Mouse (Mus musculus) kidney, postnatal 25 days (tissue): ENCODE data around the gene Sytl2.
A peak's percentile ranks its signal among the peaks of the same experiment; 100 is the strongest.

Experiments
- DNase-seq, 2 experiments: peaks; one replicate each; pipeline ENCODE4 v3.0.0; 2021; ENCODE audit warnings: mixed read lengths in 2 of 2

The Sytl2 gene

DNA sequence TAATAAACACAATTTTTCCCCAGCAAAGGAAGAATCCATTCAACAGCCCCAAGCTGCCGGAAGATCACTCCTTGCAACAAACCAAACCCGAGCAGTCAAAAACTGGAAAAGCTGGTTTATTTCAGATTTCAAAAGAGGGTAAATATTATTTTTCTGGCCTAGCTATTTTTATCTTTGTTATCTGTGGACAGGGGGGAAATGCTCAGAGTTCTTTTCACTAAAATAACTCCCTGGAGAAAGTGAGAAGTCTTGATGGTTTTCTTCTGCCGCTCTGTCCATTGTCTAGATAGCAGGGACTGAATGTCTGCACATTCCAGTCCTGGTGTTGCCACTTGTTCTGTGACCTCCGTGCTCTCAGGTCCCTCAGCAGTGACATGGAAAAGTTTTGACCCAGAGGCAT is 70.8 kb downstream of the Sytl2 start:
- no peak for DNase-seq

DNA sequence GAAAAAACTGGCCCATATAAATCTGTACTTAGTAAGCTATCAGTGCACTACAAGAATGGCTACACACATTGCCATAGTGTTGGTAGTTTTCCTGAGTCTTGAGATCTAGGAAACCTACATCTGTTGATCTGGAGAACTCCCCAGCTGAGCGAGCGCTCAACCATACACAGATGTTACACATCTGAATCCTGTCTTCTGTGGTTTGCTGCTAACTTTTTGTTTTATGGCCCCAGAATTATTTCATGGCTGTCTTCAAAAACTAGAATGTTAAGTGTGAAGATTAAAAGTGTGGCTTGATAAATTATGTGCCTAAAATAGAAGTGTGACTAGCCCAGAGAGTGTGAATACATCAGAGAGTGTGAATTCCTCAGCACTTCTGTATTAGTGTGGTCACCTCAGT is 82.4 kb downstream of the Sytl2 start:
- DNase-seq: no peak

DNA sequence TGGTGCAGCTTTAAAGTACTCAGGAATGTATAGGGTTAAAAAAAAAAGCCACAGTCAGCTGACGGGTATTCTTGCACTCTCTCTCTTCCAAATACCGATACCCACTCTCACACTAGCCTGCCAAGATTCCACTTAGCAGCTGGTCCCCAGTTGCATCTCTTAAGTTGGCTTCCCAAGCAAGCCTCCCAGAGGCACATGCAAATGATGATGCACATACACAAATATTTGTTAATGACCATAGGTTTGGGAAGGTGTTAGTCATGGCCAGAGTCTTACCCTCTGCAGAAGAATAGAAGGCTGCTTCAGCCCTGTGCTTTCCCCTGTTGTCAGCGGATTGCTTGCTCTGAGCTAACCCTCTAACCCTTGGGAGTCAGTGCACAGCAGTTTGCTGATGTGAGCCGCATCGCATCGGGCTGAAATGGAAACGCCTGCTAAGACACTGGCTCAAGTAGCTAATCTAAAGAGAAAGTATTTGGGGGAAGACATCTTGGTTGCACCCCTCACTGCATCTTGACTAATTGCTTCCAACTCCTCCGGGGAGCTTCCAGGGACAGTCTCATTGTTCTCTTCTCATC is 84.9 kb downstream of the Sytl2 start:
- no peak for DNase-seq

DNA sequence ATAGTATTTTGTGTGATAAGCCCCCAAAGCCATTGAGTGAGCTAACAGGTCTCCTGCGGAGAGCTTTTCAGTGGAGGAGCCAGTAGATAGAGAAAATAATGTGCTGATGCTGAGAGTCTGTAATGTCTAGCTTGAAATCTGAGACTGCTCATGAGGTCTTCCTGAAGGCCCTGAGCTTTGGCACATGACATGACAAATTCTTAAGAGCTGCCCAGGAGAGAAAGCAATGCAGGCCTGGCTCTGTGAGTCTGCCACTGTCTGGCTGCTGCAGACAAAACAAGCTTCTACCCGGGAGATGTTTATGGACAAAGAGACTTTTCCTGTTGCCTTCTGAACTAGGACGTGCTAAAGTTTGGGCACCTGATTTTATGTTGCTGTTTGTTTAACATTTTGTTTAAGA is 87.7 kb downstream of the Sytl2 start:
- no peak for DNase-seq

DNA sequence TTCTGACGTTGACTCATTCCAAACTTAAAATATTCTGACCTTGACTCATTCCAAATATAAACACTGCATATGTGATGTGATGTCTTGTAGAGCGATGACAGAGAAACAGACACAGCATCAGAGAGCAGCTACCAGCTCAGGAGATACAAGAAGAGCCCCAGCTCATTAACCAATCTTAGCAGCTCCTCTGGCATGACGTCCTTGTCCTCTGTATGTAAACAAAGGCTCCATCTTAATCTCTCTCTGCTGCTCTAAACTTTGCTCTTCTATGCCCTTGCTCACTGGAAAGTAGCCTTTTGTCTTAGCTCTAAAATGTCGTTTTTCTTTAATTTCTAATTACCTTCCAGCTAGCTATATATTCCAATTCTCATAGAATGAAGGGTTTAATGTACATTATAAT is 93.0 kb downstream of the Sytl2 start:
- DNase-seq: no peak

DNA sequence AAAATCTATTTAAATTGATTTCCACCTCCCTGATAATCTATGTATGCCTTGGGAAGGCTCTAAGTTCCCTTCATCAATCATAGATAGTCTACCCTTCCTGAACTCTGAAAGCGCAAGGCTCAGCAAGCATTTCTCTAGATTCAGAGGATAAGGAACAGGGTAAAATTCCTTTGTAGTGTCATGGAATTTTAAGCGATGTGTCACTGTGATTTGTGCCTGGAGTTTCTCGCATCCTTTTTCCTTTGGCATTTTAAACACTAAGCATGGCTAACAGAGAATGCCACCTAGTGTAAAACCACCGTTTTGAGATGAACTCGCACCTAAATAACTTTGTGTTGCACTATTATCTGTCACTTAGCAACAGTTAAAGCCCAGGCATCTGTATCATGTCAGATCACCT is 93.9 kb downstream of the Sytl2 start:
- DNase-seq: no peak

DNA sequence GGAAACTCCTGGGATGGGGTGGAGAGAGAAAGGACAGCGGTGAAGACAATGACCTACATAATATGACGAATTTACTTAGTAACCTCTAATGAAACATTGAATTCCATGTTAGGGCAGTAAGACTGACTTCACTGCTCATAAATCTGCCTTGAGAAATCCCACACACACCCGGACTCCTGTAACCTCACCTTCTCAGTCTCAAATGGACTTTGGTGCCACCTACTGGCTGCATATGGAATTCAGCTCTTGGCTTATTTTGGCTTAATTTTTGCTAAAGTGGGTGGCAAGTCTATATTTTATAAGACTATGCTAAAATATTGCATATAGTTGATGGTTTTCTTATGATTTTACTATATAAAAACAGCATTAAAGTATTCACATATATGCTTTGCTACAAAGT is 107.9 kb downstream of the Sytl2 start:
- DNase-seq: peak; percentile 58 to 77

DNA sequence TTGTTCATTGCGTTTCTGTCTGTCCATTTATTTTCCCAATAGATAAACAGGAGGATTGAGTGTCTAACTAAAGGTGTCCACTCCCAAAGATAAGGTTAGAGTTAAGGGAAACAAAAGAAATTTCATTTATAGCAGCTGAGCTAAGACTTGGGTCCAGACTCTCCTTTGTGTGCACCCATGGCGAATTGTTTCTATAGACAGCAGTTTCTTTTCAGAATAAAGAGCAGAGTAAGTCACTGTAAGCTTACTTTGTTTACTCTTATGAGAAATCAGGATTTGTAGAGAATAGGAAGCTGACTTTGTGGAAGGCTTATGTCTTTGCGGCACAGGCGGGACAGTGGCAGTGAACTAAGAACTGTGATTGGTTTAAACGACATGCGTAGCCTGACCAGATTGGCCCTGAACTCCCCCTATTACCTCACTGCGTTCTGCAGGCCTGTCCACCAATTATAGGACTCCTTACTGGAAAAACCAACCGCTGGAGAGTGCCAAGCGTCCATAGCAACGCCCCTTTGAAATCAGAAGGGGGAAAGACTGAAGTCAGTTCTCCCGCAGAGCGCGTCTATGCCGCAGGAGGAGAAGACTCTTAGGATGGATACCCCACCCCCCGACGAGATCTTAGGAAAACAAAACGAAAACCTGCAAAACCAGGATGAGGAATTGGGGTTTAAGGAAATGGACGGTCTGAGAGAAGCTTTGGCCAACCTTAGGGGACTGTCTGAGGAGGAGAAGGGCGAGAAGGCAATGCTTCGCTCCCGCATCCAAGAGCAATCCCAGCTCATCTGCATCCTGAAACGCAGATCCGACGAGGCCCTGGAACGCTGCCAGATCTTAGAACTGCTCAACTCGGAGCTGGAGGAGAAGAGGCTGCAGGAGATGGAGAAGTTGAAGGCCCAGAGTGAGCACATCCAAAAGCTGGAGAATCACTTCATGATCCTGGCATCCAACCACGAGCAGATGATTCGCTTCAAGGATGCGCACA is 124.3 kb downstream of the Sytl2 start, which contains the start of gene Ccdc89:
Gene Ccdc89, plus strand, starts transcription at position 558 of the 982 bp plus-strand sequence.
- DNase-seq: peak; percentile 86 to 92

DNA sequence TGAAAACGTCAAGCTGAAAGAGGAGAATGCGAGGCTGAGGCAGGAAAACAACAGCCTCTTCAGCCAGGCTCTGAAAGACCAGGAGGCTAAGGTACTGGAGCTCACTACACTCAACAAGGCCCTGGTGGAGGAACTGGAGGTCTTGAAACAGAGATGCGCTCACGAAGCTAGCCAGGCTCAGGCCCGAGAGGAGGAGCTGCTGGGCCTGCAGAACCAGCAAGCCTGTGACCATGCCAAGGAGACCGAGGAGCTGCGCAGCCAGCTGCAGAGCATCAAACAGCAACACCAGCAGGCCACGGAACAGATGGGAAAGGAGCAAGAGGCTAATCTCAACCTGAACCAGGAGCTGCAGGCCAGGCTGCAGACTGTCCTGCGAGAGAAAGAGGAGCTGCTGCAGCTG is 125.0 kb downstream of the Sytl2 start:
- DNase-seq: no peak

DNA sequence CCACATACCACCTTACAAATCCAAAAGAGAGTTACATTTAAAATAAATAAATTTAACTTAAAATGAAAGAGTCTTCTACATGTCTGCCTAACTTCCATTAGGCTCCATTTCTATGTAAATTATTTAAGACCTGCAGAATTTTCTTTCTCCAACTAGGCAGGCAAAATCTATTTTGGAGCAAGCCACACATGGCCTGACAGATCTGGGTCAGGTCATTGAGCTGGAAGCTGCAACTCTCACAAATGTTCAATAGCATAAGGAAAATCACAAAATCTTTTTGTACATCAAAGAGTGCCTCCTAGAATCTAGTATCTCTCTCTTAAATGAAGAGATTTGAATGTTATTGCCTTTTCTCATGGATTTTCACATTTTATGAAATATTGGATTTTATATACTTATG is 130.2 kb downstream of the Sytl2 start:
- DNase-seq: no peak

DNA sequence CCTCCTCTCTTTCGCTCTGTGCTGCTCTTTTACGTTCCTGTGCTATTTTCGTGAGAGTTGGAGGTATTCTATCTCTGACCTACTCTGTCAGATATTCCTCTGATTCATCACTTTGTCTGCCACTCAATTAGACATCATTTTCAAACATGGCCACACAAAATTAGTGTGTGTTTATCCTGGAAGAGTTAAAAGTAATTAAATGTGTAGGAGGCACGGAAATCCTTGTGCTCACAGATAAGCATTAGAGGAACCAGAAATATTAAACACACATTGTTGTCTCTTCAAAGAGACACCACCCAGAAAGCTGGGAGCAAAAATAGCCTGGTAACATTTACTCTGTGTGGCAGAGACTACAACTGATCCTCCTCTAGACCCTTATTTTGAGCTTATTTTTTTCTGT is 138.0 kb downstream of the Sytl2 start:
- no peak for DNase-seq

DNA sequence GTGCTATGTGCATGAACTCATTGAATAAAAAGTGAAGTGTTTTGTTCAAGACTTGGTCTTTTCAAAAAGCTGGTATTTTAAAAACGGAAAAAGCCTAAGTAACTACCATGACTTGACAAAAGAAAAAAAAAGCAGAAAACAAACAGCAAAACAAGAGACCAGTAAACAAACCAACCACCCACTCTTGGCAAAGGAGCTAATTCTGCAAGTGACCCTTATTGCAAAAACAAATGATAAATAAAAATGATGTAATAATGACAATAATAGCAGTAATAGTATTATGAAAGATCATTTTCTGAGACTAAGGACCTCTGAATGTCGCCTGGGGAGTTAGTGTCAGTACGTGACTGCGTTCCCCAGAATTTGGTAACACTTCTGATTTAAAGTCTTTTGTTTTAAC is 140.0 kb downstream of the Sytl2 start:
- no peak for DNase-seq

DNA sequence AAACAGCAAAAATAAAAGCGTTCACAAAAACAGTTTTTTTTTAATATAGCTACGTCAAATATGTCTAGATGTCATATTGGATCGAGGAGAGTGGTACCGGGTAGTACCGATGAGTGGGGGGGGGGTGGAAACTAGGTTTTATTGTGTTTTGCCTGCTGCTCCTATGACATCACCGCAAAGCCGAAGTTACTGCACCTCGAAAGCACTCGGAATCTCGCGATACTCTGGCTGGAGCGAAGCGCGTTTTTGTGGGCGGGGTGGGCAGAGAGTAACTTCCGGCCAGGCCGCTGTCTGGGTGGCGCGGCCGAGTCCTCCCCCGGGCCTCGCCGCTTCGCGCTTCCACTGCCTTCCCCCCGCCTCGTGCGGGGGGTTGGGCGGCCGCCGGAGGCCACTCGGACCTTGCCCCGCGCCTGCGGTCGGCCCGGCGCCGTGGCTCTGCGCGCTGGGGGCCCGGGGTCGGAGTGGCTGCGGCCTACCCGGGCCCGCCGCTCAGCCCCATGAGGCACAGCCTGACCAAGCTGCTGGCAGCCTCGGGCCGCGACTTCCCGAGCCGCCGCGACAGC is 140.5 kb downstream of the Sytl2 start, which contains the start of gene Crebzf:
Gene Crebzf, plus strand, starts transcription at position 212 of the 563 bp plus-strand sequence.
- peak; percentile 99 for DNase-seq

DNA sequence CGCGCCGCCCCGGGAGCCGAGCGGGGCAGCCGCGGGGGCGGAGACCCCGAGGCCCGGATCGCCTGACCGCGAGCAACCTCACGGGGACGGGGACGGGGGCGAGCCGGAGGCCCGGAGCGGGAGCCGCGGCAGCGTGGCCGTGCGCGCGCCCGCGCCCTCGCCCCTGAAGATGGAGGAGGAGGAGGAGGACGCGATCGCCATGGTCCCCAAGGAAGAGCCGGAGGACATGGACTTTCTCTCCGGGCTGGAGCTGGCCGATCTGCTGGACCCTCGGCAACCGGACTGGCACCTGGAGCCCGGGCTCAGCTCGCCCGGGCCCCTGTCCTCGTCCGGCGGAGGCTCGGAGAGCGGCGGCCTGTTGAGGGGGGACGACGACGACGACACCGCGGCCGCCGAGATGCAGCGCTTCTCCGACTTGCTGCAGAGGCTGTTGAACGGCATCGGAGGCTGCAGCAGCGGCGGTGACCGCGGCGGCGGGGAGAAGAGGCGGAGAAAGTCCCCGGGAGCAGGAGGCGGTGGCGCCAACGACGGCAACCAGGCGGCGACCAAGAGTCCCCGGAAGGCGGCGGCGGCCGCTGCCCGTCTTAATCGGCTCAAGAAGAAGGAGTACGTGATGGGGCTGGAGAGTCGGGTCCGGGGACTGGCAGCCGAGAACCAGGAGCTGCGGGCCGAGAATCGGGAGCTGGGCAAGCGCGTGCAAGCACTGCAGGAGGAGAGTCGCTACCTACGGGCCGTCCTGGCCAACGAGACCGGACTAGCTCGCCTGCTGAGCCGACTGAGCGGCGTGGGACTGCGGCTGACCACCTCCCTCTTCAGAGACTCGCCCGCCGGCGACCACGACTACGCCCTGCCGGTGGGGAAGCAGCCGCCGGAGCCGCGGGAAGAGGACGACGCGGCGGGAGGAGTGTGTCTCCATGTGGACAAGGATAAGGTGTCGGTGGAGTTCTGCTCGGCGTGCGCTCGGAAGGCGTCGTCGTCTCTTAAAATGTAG is 141.3 kb downstream of the Sytl2 start:
- DNase-seq: peak; percentile 67 to 86

DNA sequence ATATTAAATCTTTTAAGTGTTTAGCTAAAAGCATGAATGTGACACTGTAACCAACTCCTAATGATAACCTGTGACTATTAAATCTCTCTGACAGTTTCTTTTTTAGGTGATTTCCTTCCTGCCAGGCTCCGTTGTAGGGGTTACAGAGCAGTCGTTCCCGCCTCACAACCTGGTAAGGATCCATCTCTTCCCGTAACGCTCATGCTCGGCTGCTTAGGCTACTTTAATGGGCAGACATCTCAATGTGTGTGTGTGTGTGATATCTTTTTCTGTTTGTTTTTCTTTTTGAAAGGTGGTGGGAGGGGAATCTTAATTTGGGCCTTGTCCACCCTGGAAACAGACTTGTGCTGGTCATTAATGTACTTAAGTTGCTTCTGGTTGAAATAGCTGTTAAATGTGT is 142.2 kb downstream of the Sytl2 start:
- DNase-seq: peak in 1 of 2 experiments; percentile 9

DNA sequence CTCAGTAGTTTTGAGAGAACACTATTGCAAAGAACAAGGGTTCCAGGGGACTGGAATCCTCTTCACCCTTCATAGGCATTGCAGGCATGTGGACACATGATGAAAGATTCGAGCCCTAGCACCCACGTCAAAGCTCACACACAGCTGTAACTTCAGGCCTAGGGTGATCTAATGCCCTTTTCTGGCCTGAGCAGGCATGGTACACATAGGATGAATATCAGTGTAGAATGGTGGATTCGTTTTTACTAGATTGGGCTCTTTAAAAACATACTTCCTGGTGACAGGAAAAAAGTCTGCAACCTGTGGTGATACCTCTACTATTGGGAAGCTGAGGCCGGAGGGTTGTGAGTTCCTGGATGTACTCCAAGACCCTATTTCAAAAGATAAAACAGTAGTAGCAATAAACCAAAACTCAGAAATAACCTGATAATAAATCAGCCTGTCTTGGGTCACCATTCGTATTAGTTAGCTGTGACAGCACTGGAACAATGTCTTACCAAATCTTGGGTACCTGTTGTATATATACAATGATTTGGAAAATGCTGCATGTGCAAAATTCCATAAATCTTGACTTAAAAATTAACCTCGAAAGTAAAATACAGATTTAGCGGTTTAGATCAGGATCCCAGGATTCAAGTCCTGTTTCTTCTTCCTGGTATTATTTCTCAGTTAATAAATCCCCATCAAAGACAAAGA is 154.2 kb downstream of the Sytl2 start:
- DNase-seq: no peak

DNA sequence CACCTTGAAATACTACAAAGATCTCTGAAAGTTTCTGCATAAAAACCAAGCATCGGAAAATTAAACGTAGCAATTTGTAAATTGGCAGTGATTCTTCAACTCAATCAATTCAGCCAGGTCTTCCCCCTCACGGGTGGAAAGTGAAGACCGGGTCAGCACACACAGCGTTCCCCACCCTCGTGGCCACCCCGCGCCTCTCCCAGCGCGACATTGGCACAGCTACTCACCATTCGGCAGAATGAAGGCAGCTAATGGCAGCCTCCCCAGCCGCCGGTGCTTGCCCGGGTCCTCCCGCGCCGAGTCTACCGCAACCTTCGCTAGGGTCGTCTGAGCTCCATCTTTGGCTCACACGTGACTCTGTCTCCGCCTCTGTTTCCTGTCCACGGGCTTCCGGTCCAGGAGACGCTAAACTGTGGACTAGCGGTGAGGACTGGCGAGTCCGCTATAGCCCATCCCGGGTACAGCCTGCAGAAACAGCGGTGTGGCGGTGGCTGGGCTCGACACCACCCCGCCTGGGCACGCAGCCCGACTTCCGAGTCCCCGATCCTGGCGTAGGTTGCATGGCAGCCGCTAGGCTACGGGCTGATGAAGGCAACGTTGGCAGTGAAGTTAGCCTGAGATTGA is 154.9 kb downstream of the Sytl2 start, which contains the start of gene Tmem126a:
Gene Tmem126a, minus strand, starts transcription at position 385 of the 624 bp plus-strand sequence.
- DNase-seq: peak; percentile 90 to 95

DNA sequence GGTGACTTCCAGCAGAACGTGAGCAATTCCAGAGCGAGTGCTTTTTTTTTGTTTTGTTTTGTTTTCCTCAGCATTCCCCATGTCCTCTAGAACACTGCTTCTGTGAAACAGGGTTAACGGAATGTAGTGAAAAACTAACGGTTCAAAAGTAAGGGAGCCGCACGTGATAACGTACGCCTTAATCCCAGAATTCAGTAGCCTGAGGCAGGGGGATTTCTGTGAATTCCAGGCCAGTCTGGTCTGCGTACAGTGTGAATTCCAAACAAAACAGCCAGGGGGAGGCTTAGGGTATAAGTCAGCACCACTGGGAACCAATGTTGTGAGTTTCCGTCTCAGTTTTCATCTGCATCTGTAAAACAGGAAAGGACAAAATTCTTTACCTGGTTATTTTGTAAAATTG is 155.5 kb downstream of the Sytl2 start:
- peak in 1 of 2 experiments; percentile 36 for DNase-seq
